Mouse (Mus musculus) retina, adult 2 months (tissue): ENCODE data around the gene Rnase12.

Experiments used
- DNase-seq: peaks from one replicate; pipeline ENCODE4 v3.0.0-alpha.2; 2012; ENCODE audit warnings: low read depth, low spot score

Rnase12 gene

GRCm38 (mm10) chr14:51085086-51085485, 27.6 kb upstream of the Rnase12 start:
- no peak for DNase-seq

- DNase-seq, result no peak
These were observed 26.3 kb upstream of the Rnase12 start for GRCm38 (mm10) chr14:51083805-51084204.

- no peak for DNase-seq
These were observed 25.4 kb upstream of the Rnase12 start for GRCm38 (mm10) chr14:51082599-51083581.

- no peak for DNase-seq
These were observed 23.6 kb upstream of the Rnase12 start for GRCm38 (mm10) chr14:51081035-51081434.

GRCm38 (mm10) chr14:51079180-51079579, 21.7 kb upstream of the Rnase12 start:
- DNase-seq, result no peak

GRCm38 (mm10) chr14:51074335-51074734, 16.9 kb upstream of the Rnase12 start, which contains the start of gene Olfr750:
Gene Olfr750, minus strand, starts transcription at chr14:51074435.
- DNase-seq, result no peak

GRCm38 (mm10) chr14:51069617-51070016, 12.2 kb upstream of the Rnase12 start:
- DNase-seq, result no peak

GRCm38 (mm10) chr14:51068956-51069355, 11.5 kb upstream of the Rnase12 start:
- no peak for DNase-seq

GRCm38 (mm10) chr14:51060761-51061160, 3.3 kb upstream of the Rnase12 start:
- no peak for DNase-seq

GRCm38 (mm10) chr14:51054243-51055237, 2.9 kb downstream of the Rnase12 start:
- DNase-seq, result no peak

GRCm38 (mm10) chr14:51053176-51053575, 4.3 kb downstream of the Rnase12 start:
- DNase-seq, result no peak

GRCm38 (mm10) chr14:51051941-51052340, 5.5 kb downstream of the Rnase12 start:
- no peak for DNase-seq

- DNase-seq, result no peak
These were observed 7.4 kb downstream of the Rnase12 start, which contains the start of gene Rnase11 for GRCm38 (mm10) chr14:51050063-51050462. Gene Rnase11, minus strand, starts transcription at chr14:51050163.

GRCm38 (mm10) chr14:51047846-51048245, 9.6 kb downstream of the Rnase12 start:
- no peak for DNase-seq

- DNase-seq, result no peak
These were observed 15.7 kb downstream of the Rnase12 start, which contains the start of gene Rnase9 for GRCm38 (mm10) chr14:51041769-51042168. Gene Rnase9, minus strand, starts transcription at chr14:51041869.

- no peak for DNase-seq
These were observed 21.2 kb downstream of the Rnase12 start for GRCm38 (mm10) chr14:51036214-51036613.

- no peak for DNase-seq
These were observed 22.3 kb downstream of the Rnase12 start for GRCm38 (mm10) chr14:51035206-51035605.

GRCm38 (mm10) chr14:51027387-51028155, 29.9 kb downstream of the Rnase12 start:
- DNase-seq, result no peak

GRCm38 (mm10) chr14:51026391-51027133, 30.9 kb downstream of the Rnase12 start:
- DNase-seq, result peak; percentile 63

- peak; percentile 32 for DNase-seq
These were observed 32.6 kb downstream of the Rnase12 start for GRCm38 (mm10) chr14:51024820-51025219.
